Mouse (Mus musculus): ENCODE data around the gene Hapln3. TPM values are rescaled to one million over a fixed set of nuclear protein-coding genes. Genes with fewer than 3 reads are reported as not detected.

Gene Hapln3
- 1 to 10 TPM; 2.5 to 3.4 TPM for total RNA-seq (2021)
- long read RNA-seq, experiment 1 = 0 reads
- long read RNA-seq, experiment 2 = 0 reads

- no peak for TF ChIP-seq CTCF (conservative IDR thresholded peaks at IDR 0.05)
- H3K4me3 ChIP-seq = peak within 1 kb of the TSS; percentile 35
- H3K27ac ChIP-seq = peak within 1 kb of the TSS; percentile 10; the same call in 1 of the 2 replicates
- DNase-seq (ENCODE audit: low spot score in 2 of 2) = no peak
These were observed at the start of gene Hapln3 for GRCm38 (mm10) chr7:79130843-79131444. Gene Hapln3, minus strand, starts transcription at chr7:79131018.

GRCm38 (mm10) chr7:79173800-79174199 is 43.0 kb upstream of the Hapln3 start:
- no peak for TF ChIP-seq CTCF (conservative IDR thresholded peaks at IDR 0.05)
- DNase-seq (ENCODE audit: low spot score in 2 of 2) = no peak
- Histone ChIP-seq H3K27ac (no peak overlapping the region), H3K4me3 (no peak overlapping the region)

- no peak overlapping the region for H3K27ac ChIP-seq
- no peak for DNase-seq (ENCODE audit: low spot score in 2 of 2)
- no peak overlapping the region for H3K4me3 ChIP-seq
- no peak for TF ChIP-seq CTCF (conservative IDR thresholded peaks at IDR 0.05)
These were observed 41.0 kb upstream of the Hapln3 start for GRCm38 (mm10) chr7:79171782-79172181.

GRCm38 (mm10) chr7:79167006-79167562 is 36.3 kb upstream of the Hapln3 start:
- no peak overlapping the region for H3K4me3 ChIP-seq
- TF ChIP-seq CTCF (conservative IDR thresholded peaks at IDR 0.05) = no peak
- no peak for DNase-seq (ENCODE audit: low spot score in 2 of 2)
- no peak overlapping the region for H3K27ac ChIP-seq

- no peak overlapping the region for H3K27ac ChIP-seq
- no peak overlapping the region for H3K4me3 ChIP-seq
- TF ChIP-seq CTCF (conservative IDR thresholded peaks at IDR 0.05) = no peak
- DNase-seq (ENCODE audit: low spot score in 2 of 2) = no peak
These were observed 28.6 kb upstream of the Hapln3 start for GRCm38 (mm10) chr7:79159406-79159805.

- peak overlapping the region; percentile 79 for H3K4me3 ChIP-seq
- H3K27ac ChIP-seq = 0 out of 2 replicates have a peak overlapping the region, but pooled peaks have one; percentile 74
- TF ChIP-seq CTCF (conservative IDR thresholded peaks at IDR 0.05) = no peak
- no peak for DNase-seq (ENCODE audit: low spot score in 2 of 2)
These were observed 18.7 kb upstream of the Hapln3 start for GRCm38 (mm10) chr7:79149522-79149921.

- H3K27ac ChIP-seq = peak within 1 kb of the TSS; percentile 74
- H3K4me3 ChIP-seq = peak within 1 kb of the TSS; percentile 79
- TF ChIP-seq CTCF (conservative IDR thresholded peaks at IDR 0.05) = no peak
- DNase-seq (ENCODE audit: low spot score in 2 of 2) = peak; percentile 69 to 77
These were observed 18.0 kb upstream of the Hapln3 start, which contains the start of gene Mfge8 for GRCm38 (mm10) chr7:79148711-79149266. Gene Mfge8, minus strand, starts transcription at chr7:79149060.

- no peak for TF ChIP-seq CTCF (conservative IDR thresholded peaks at IDR 0.05)
- no peak for DNase-seq (ENCODE audit: low spot score in 2 of 2)
- H3K4me3 ChIP-seq = peak overlapping the region; percentile 79
- peak overlapping the region; percentile 74 for H3K27ac ChIP-seq
These were observed 17.3 kb upstream of the Hapln3 start for GRCm38 (mm10) chr7:79147931-79148653.

GRCm38 (mm10) chr7:79147011-79147837 is 16.4 kb upstream of the Hapln3 start:
- TF ChIP-seq CTCF (conservative IDR thresholded peaks at IDR 0.05) = no peak
- no peak for DNase-seq (ENCODE audit: low spot score in 2 of 2)
- H3K27ac ChIP-seq = no peak overlapping the region
- H3K4me3 ChIP-seq = peak overlapping the region; percentile 79

- peak; percentile 96 for TF ChIP-seq CTCF (conservative IDR thresholded peaks at IDR 0.05)
- Histone ChIP-seq H3K4me3 (no peak overlapping the region), H3K27ac (peak overlapping the region; percentile 19; the same call in 1 of the 2 replicates)
- peak; percentile 72 to 89 for DNase-seq (ENCODE audit: low spot score in 2 of 2)
These were observed 10.1 kb upstream of the Hapln3 start for GRCm38 (mm10) chr7:79140897-79141296.

- Histone ChIP-seq H3K27ac (no peak overlapping the region), H3K4me3 (no peak overlapping the region)
- no peak for TF ChIP-seq CTCF (conservative IDR thresholded peaks at IDR 0.05)
- no peak for DNase-seq (ENCODE audit: low spot score in 2 of 2)
These were observed 9.2 kb upstream of the Hapln3 start for GRCm38 (mm10) chr7:79139891-79140591.

Data from layer of hippocampus, adult 2 months (tissue).